Mouse (Mus musculus) liver, embryonic 15.5 days (tissue): ENCODE results near the gene Tmc8. TPM values are rescaled to one million over a fixed set of nuclear protein-coding genes. Genes with fewer than 3 reads are reported as not detected.

Experiments used
- ATAC-seq: fragments of 200-750 bp; cut with Nextera tagmentation; 2 replicates; pipeline ENCODE4 v1.8.0; 2017; ENCODE audit warnings: moderate number of reproducible peaks, mild to moderate bottlenecking, moderate library complexity; ENCODE audit not compliant: insufficient read depth
- H3K27ac ChIP-seq: fragments of 300-500 bp; sonication (generic); replicated peaks from 2 replicates; pipeline ENCODE4 v1.5.1; 2015; ENCODE audit warnings: mild to moderate bottlenecking, inconsistent platforms
- H3K27me3 ChIP-seq: fragments of 300-500 bp; sonication (generic); 2 replicates; pipeline ENCODE4 v1.6.1; 2015; ENCODE audit warnings: mild to moderate bottlenecking, inconsistent platforms
- H3K36me3 ChIP-seq: fragments of 300-500 bp; sonication (generic); replicated peaks from 2 replicates; pipeline ENCODE4 v1.6.1; 2015; ENCODE audit warnings: moderate library complexity, mild to moderate bottlenecking, inconsistent platforms
- H3K4me1 ChIP-seq: fragments of 300-500 bp; sonication (generic); replicated peaks from 2 replicates; pipeline ENCODE4 v1.6.1; 2015; ENCODE audit warnings: inconsistent platforms
- H3K4me2 ChIP-seq: fragments of 300-500 bp; sonication (generic); 2 replicates; pipeline ENCODE4 v1.6.1; 2015; ENCODE audit warnings: moderate library complexity, mild to moderate bottlenecking, inconsistent platforms
- H3K4me3 ChIP-seq: fragments of 300-500 bp; sonication (generic); replicated peaks from 2 replicates; pipeline ENCODE4 v1.5.1; 2015; ENCODE audit warnings: mild to moderate bottlenecking, inconsistent platforms
- H3K9ac ChIP-seq: fragments of 300-500 bp; sonication (generic); 2 replicates; pipeline ENCODE4 v1.6.1; 2015; ENCODE audit warnings: moderate library complexity, mild to moderate bottlenecking, inconsistent platforms
- H3K9me3 ChIP-seq: fragments of 300-500 bp; sonication (generic); replicated peaks from 2 replicates; pipeline ENCODE4 v1.6.1; 2016; ENCODE audit warnings: inconsistent platforms
- WGBS: fragments of 180-500 bp; shearing (Covaris S2); methylation state at CpG from one replicate; pipeline ENCODE4 v1.1.7; 2015; ENCODE audit warnings: mixed read lengths; ENCODE audit not compliant: insufficient replicate concordance; 5-methylcytosine and 5-hydroxymethylcytosine counted together
- polyA plus RNA-seq: library from polyadenylated mRNA; unstranded; fragments of >200 nt; fragmentation: Nextera tagmentation; extraction: Ambion mirVana; gene quantifications from 2 replicates; pipeline ENCODE4 v1.2.1, GENCODE M21; 2015

Gene Tmc8
- polyA plus RNA-seq, 1 experiment from 2014 or later, result 15.0 TPM

GRCm38 (mm10) chr11:117759267-117759666, 22.6 kb upstream of the Tmc8 start:
- no peak for ATAC-seq
- Histone ChIP-seq H3K4me2 (no peak overlapping the region), H3K9me3 (no peaks in the 10 kb centered on the region), H3K4me1 (no peaks in the 10 kb centered on the region), H3K36me3 (peaks cover 89% of the 10 kb centered on the region), H3K9ac (no peak overlapping the region), H3K27ac (no peak overlapping the region), H3K4me3 (no peak overlapping the region), H3K27me3 (no peaks in the 10 kb centered on the region)
- 83% methylated on average over 10 of the region's 10 CpGs for WGBS

GRCm38 (mm10) chr11:117760374-117761119, 21.3 kb upstream of the Tmc8 start:
- H3K4me1 ChIP-seq, result peaks cover 5% of the 10 kb centered on the region; the same call in 1 of the 2 replicates
- no peak overlapping the region for H3K4me3 ChIP-seq
- ATAC-seq, result no peak
- H3K9ac ChIP-seq, result no peak overlapping the region
- H3K27me3 ChIP-seq, result no peaks in the 10 kb centered on the region
- no peaks in the 10 kb centered on the region for H3K9me3 ChIP-seq
- no peak overlapping the region for H3K27ac ChIP-seq
- WGBS, result 89% methylated on average over 26 of the region's 26 CpGs
- no peak overlapping the region for H3K4me2 ChIP-seq
- H3K36me3 ChIP-seq, result peaks cover 89% of the 10 kb centered on the region

GRCm38 (mm10) chr11:117761801-117762200, 20.1 kb upstream of the Tmc8 start:
- H3K4me3 ChIP-seq, result no peak overlapping the region
- no peak overlapping the region for H3K4me2 ChIP-seq
- H3K27me3 ChIP-seq, result no peaks in the 10 kb centered on the region
- no peak for ATAC-seq
- H3K36me3 ChIP-seq, result peaks cover 91% of the 10 kb centered on the region
- 87% methylated on average over 13 of the region's 13 CpGs for WGBS
- H3K9me3 ChIP-seq, result no peaks in the 10 kb centered on the region
- H3K4me1 ChIP-seq, result peaks cover 5% of the 10 kb centered on the region; the same call in 1 of the 2 replicates
- no peak overlapping the region for H3K27ac ChIP-seq
- H3K9ac ChIP-seq, result no peak overlapping the region

GRCm38 (mm10) chr11:117762246-117762645, 19.6 kb upstream of the Tmc8 start:
- no peaks in the 10 kb centered on the region for H3K9me3 ChIP-seq
- H3K4me1 ChIP-seq, result peaks cover 5% of the 10 kb centered on the region; the same call in 1 of the 2 replicates
- H3K27ac ChIP-seq, result no peak overlapping the region
- ATAC-seq, result no peak
- no peak overlapping the region for H3K4me2 ChIP-seq
- H3K4me3 ChIP-seq, result no peak overlapping the region
- no peaks in the 10 kb centered on the region for H3K27me3 ChIP-seq
- no peak overlapping the region for H3K9ac ChIP-seq
- H3K36me3 ChIP-seq, result peaks cover 92% of the 10 kb centered on the region
- 74% methylated on average over 12 of the region's 12 CpGs for WGBS

GRCm38 (mm10) chr11:117764319-117764718, 17.6 kb upstream of the Tmc8 start:
- no peak overlapping the region for H3K9ac ChIP-seq
- no peak overlapping the region for H3K4me2 ChIP-seq
- no peak for ATAC-seq
- H3K36me3 ChIP-seq, result peaks cover 93% of the 10 kb centered on the region
- H3K27ac ChIP-seq, result no peak overlapping the region
- H3K9me3 ChIP-seq, result no peaks in the 10 kb centered on the region
- peaks cover 10% of the 10 kb centered on the region; the same call in 1 of the 2 replicates for H3K4me1 ChIP-seq
- WGBS, result 80% methylated on average over 9 of the region's 9 CpGs
- H3K4me3 ChIP-seq, result no peak overlapping the region
- H3K27me3 ChIP-seq, result no peaks in the 10 kb centered on the region

- peaks cover 10% of the 10 kb centered on the region; the same call in 1 of the 2 replicates for H3K4me1 ChIP-seq
- H3K4me3 ChIP-seq, result no peak overlapping the region
- H3K4me2 ChIP-seq, result no peak overlapping the region
- H3K27ac ChIP-seq, result 0 out of 2 replicates have a peak overlapping the region, but pooled peaks have one; percentile 19
- H3K9ac ChIP-seq, result no peak overlapping the region
- peaks cover 93% of the 10 kb centered on the region for H3K36me3 ChIP-seq
- no peak for ATAC-seq
- 78% methylated on average over 5 of the region's 5 CpGs for WGBS
- no peaks in the 10 kb centered on the region for H3K27me3 ChIP-seq
- no peaks in the 10 kb centered on the region for H3K9me3 ChIP-seq
Observed at GRCm38 (mm10) chr11:117765361-117765760, 16.5 kb upstream of the Tmc8 start.

- H3K9ac ChIP-seq, result no peak overlapping the region
- H3K27ac ChIP-seq, result no peak overlapping the region
- no peak overlapping the region for H3K4me3 ChIP-seq
- ATAC-seq, result no peak
- peaks cover 10% of the 10 kb centered on the region; the same call in 1 of the 2 replicates for H3K4me1 ChIP-seq
- H3K36me3 ChIP-seq, result peaks cover 93% of the 10 kb centered on the region
- no peak overlapping the region for H3K4me2 ChIP-seq
- H3K9me3 ChIP-seq, result no peaks in the 10 kb centered on the region
- 76% methylated on average over 3 of the region's 3 CpGs for WGBS
- H3K27me3 ChIP-seq, result no peaks in the 10 kb centered on the region
Observed at GRCm38 (mm10) chr11:117766275-117766674, 15.6 kb upstream of the Tmc8 start.

GRCm38 (mm10) chr11:117768725-117769682, 12.9 kb upstream of the Tmc8 start:
- no peak overlapping the region for H3K9ac ChIP-seq
- H3K27me3 ChIP-seq, result no peaks in the 10 kb centered on the region
- peaks cover 100% of the 10 kb centered on the region for H3K36me3 ChIP-seq
- H3K4me3 ChIP-seq, result no peak overlapping the region
- no peak overlapping the region for H3K27ac ChIP-seq
- no peak overlapping the region for H3K4me2 ChIP-seq
- no peaks in the 10 kb centered on the region for H3K9me3 ChIP-seq
- ATAC-seq, result no peak
- WGBS, result 84% methylated on average over 20 of the region's 20 CpGs
- peaks cover 16% of the 10 kb centered on the region for H3K4me1 ChIP-seq

GRCm38 (mm10) chr11:117769683-117770047, 12.2 kb upstream of the Tmc8 start:
- Histone ChIP-seq H3K4me3 (no peak overlapping the region), H3K4me2 (no peak overlapping the region), H3K27ac (no peak overlapping the region), H3K4me1 (peaks cover 15% of the 10 kb centered on the region), H3K9me3 (no peaks in the 10 kb centered on the region), H3K9ac (no peak overlapping the region), H3K36me3 (peaks cover 100% of the 10 kb centered on the region), H3K27me3 (no peaks in the 10 kb centered on the region)
- no peak for ATAC-seq
- 95% methylated on average over 7 of the region's 7 CpGs for WGBS

GRCm38 (mm10) chr11:117770407-117770806, 11.5 kb upstream of the Tmc8 start:
- no peak for ATAC-seq
- Histone ChIP-seq H3K27me3 (no peaks in the 10 kb centered on the region), H3K27ac (no peak overlapping the region), H3K9ac (no peak overlapping the region), H3K36me3 (peaks cover 100% of the 10 kb centered on the region), H3K4me2 (no peak overlapping the region), H3K4me1 (peaks cover 13% of the 10 kb centered on the region), H3K9me3 (no peaks in the 10 kb centered on the region), H3K4me3 (no peak overlapping the region)
- WGBS, result 84% methylated on average over 10 of the region's 10 CpGs

GRCm38 (mm10) chr11:117772352-117772751, 9.5 kb upstream of the Tmc8 start:
- no peak overlapping the region for H3K4me2 ChIP-seq
- H3K27me3 ChIP-seq, result no peaks in the 10 kb centered on the region
- peaks cover 100% of the 10 kb centered on the region for H3K36me3 ChIP-seq
- H3K9me3 ChIP-seq, result no peaks in the 10 kb centered on the region
- H3K4me3 ChIP-seq, result no peak overlapping the region
- 96% methylated on average over 7 of the region's 7 CpGs for WGBS
- no peak overlapping the region for H3K9ac ChIP-seq
- peaks cover 29% of the 10 kb centered on the region for H3K4me1 ChIP-seq
- no peak overlapping the region for H3K27ac ChIP-seq
- no peak for ATAC-seq
